Mouse (Mus musculus) adrenal gland, postnatal 25 days (tissue): Measurements from ENCODE around the gene Vmn1r138. TPM values are rescaled to one million over a fixed set of nuclear protein-coding genes. Genes with fewer than 3 reads are reported as not detected.
"Not testable (repeated sequence)": the region's sequence is repeated elsewhere in the genome, so short reads cannot be mapped to it uniquely, and the experiment has no call there.

Source experiments
- DNase-seq: peaks from one replicate; pipeline ENCODE4 v3.0.0; 2021; ENCODE audit warnings: mixed read lengths
- long read RNA-seq: library from polyadenylated mRNA; stranded (forward); transcript quantifications from one replicate; pipeline ENCODE4 v2.0.0, GENCODE M21; 2021
- total RNA-seq: library from RNA; stranded (reverse); gene quantifications from 2 replicates; pipeline ENCODE4 v1.2.3, GENCODE M21; 2021

Gene Vmn1r138
- total RNA-seq: not detected in 2 replicates
- long read RNA-seq: 0 reads

DNA sequence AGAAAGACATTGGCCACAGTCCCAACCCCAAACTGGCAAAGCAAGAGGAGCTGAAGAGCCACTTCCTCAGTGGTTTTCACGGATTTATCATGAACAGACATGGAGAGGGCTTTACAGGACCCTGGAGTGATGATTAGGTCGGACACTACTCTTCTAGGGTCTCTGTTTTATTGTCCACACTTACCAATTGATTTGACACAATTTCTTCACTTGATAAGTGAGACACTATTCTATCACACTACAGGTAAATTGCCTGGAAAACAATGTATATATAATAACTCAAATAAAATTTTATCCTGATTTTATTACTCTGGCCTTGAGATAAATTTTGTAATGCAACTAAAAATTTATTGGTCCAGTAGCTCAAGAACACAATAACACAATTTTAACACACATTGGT lies at the start of gene Vmn1r138:
Vmn1r138 (minus strand) TSS at position 101 of the 400 bp plus-strand sequence.
- DNase-seq: not testable (repeated sequence)

DNA sequence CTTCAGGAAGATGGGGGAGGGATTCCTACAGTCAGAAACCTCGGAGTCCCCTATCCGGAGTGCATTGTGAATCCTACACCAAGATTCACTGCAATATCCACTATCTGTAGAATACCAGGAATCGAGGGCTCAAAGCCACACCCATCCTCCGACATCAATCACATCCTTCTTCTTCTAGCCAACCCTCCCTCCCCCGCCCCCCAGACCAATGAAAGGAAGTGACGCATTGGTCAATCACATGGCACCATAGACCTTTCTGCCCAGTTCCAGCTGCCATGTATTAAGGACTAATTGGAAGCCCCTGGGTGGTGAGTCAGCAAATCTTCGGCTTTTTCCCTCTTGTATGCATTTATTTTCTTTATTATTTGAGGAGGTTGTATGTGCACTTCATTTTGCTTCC lies 40.1 kb upstream of the Vmn1r138 start, which contains the start of gene Vmn1r139:
Vmn1r139 (plus strand) TSS at position 301 of the 400 bp plus-strand sequence.
- not testable (repeated sequence) for DNase-seq

- DNase-seq: not testable (repeated sequence)
Measured at GRCm38 (mm10) chr7:22056205-22056604, 27.5 kb upstream of the Vmn1r138 start, which contains the start of gene Gm6176. Gene Gm6176 (minus strand): TSS chr7:22056305.

GRCm38 (mm10) chr7:21994287-21994686 lies 34.4 kb downstream of the Vmn1r138 start, which contains the start of gene Vmn1r137:
Gene Vmn1r137 (plus strand): TSS chr7:21994587.
- not testable (repeated sequence) for DNase-seq

Other genes with a start within 250 kb of the Vmn1r138 start
- gene Gm4177, start 232.2 kb downstream of the Vmn1r138 start, total RNA-seq: not detected in 2 replicates
- gene Vmn1r135, start 196.5 kb downstream of the Vmn1r138 start, total RNA-seq: not detected in 2 replicates
- not detected in 2 replicates for gene Gm5725, start 184.6 kb downstream of the Vmn1r138 start, total RNA-seq
- not detected in 2 replicates for gene Gm5891, start 107.6 kb downstream of the Vmn1r138 start, total RNA-seq
- gene Vmn1r137, start 34.3 kb downstream of the Vmn1r138 start, total RNA-seq: not detected in 2 replicates
- not detected in 2 replicates for gene Gm6176, start 27.4 kb upstream of the Vmn1r138 start, total RNA-seq
- not detected in 2 replicates for gene Vmn1r139, start 40.2 kb upstream of the Vmn1r138 start, total RNA-seq
- not detected in 2 replicates for gene Gm16451, start 89.3 kb upstream of the Vmn1r138 start, total RNA-seq
- gene Gm10666, start 105.8 kb upstream of the Vmn1r138 start, total RNA-seq: not detected in 2 replicates
- not detected in 2 replicates for gene Vmn1r142, start 135.1 kb upstream of the Vmn1r138 start, total RNA-seq
- gene Vmn1r143, start 160.5 kb upstream of the Vmn1r138 start, total RNA-seq: not detected in 2 replicates
- not detected in 2 replicates for gene Gm8653, start 172.4 kb upstream of the Vmn1r138 start, total RNA-seq
- not detected in 2 replicates for gene Gm8453, start 200.6 kb upstream of the Vmn1r138 start, total RNA-seq